Mouse (Mus musculus) liver, postnatal 0 days (tissue): ENCODE measurements at regions not wholly inside any gene's neighbourhood (a gene's known extent, or its start where the extent isn't known, plus 50 kb on each side); places are given as distances from the start of the nearest gene placed in this dataset.

Experiments
- CTCF ChIP-seq: sonication (generic); IDR thresholded peaks from 2 replicates; pipeline ENCODE4 v1.5.1; 2016; ENCODE audit warnings: antibody characterized with exemption, low read depth
- EP300 ChIP-seq: IDR thresholded peaks from 2 replicates; pipeline ENCODE4 v1.6.1; 2016; ENCODE audit warnings: antibody characterized with exemption, low read depth, mild to moderate bottlenecking

GRCm38 (mm10) chrX:99403521-99404149, 67.4 kb downstream of the Pja1 start:
- TF ChIP-seq EP300 (no peak), CTCF (no peak)
